Mouse (Mus musculus) heart, postnatal 0 days (tissue): Measurements from ENCODE around the gene E130218I03Rik.

ENCODE experiments used
- CTCF ChIP-seq: IDR thresholded peaks from 2 replicates; pipeline ENCODE4 v1.5.1; 2016; ENCODE audit warnings: antibody characterized with exemption, control low read depth, low read depth
- EP300 ChIP-seq: IDR thresholded peaks from 2 replicates; pipeline ENCODE4 v1.6.1; 2016; ENCODE audit warnings: antibody characterized with exemption, low read depth

GRCm38 (mm10) chr4:134202904-134203303, 40.6 kb upstream of the E130218I03Rik start, which contains the start of gene Gm7534:
- TF ChIP-seq CTCF (no peak), EP300 (no peak)
